Mouse (Mus musculus) limb, embryonic 12.5 days (tissue): ENCODE results near the gene Lsg1. TPM values are rescaled to one million over a fixed set of nuclear protein-coding genes. Genes with fewer than 3 reads are reported as not detected.

Source experiments
- polyA plus RNA-seq: library from polyadenylated mRNA; unstranded; fragments of >200 nt; fragmentation: Nextera tagmentation; extraction: Ambion mirVana; gene quantifications from 2 replicates; pipeline ENCODE4 v1.2.1, GENCODE M21; 2016

Gene Lsg1
- polyA plus RNA-seq, 1 experiment from 2014 or later: 82.8 TPM

Other genes with a start within 250 kb of the Lsg1 start
- gene Atp13a3, start 181.6 kb downstream of the Lsg1 start, polyA plus RNA-seq: 13.2 and 14.4 TPM in 2 replicates
- gene Tmem44, start 36.8 kb downstream of the Lsg1 start, polyA plus RNA-seq: 27.5 and 29.5 TPM in 2 replicates
- gene Fam43a, start 12.1 kb upstream of the Lsg1 start, polyA plus RNA-seq: 11.2 and 12.0 TPM in 2 replicates